Mouse (Mus musculus): Measurements from ENCODE around the gene Cldn34b2. TPM values are rescaled to one million over a fixed set of nuclear protein-coding genes. Genes with fewer than 3 reads are reported as not detected.
"Not testable (repeated sequence)": the region's sequence is repeated elsewhere in the genome, so short reads cannot be mapped to it uniquely, and the experiment has no call there.

Gene Cldn34b2
- not detected in 2 replicates for polyA plus RNA-seq (2015; fragmentation: Nextera tagmentation; extraction: Ambion mirVana)

- 71% methylated on average over 3 of the region's 3 CpGs for WGBS
- not testable (repeated sequence) for ATAC-seq (ENCODE audit: borderline replicate concordance, extremely low read depth, low FRiP score, low TSS enrichment); H3K9me3 ChIP-seq; H3K4me1 ChIP-seq; H3K9ac ChIP-seq; H3K4me3 ChIP-seq; H3K36me3 ChIP-seq; H3K4me2 ChIP-seq; H3K27me3 ChIP-seq; H3K27ac ChIP-seq
Measured at GRCm38 (mm10) chrX:155128312-155128711, at the start of gene Cldn34b2. Gene Cldn34b2 (minus strand): TSS chrX:155128412.

GRCm38 (mm10) chrX:155177640-155178039, 49.4 kb upstream of the Cldn34b2 start:
- no peaks in the 10 kb centered on the region for H3K9me3 ChIP-seq

GRCm38 (mm10) chrX:155177230-155177629, 49.0 kb upstream of the Cldn34b2 start:
- H3K9me3 ChIP-seq = no peaks in the 10 kb centered on the region
- ATAC-seq (ENCODE audit: borderline replicate concordance, extremely low read depth, low FRiP score, low TSS enrichment) = no peak
- no peaks in the 10 kb centered on the region for H3K4me1 ChIP-seq
- no peak overlapping the region for H3K4me2 ChIP-seq
- 74% methylated on average over 2 of the region's 2 CpGs for WGBS
- H3K4me3 ChIP-seq = no peak overlapping the region
- no peaks in the 10 kb centered on the region for H3K27me3 ChIP-seq
- no peaks in the 10 kb centered on the region for H3K36me3 ChIP-seq
- no peak overlapping the region for H3K9ac ChIP-seq
- H3K27ac ChIP-seq = no peak overlapping the region

More at GRCm38 (mm10) chrX:155177640-155178039, 49.4 kb upstream of the Cldn34b2 start:
- WGBS = 74% methylated on average over 2 of the region's 2 CpGs
- Histone ChIP-seq H3K9ac (no peak overlapping the region), H3K4me2 (no peak overlapping the region), H3K4me1 (no peaks in the 10 kb centered on the region), H3K27me3 (no peaks in the 10 kb centered on the region), H3K36me3 (no peaks in the 10 kb centered on the region), H3K4me3 (no peak overlapping the region), H3K27ac (no peak overlapping the region)
- no peak for ATAC-seq (ENCODE audit: borderline replicate concordance, extremely low read depth, low FRiP score, low TSS enrichment)

- 47% methylated on average over 4 of the region's 4 CpGs for WGBS
- Histone ChIP-seq H3K27ac (no peak overlapping the region), H3K4me2 (no peak overlapping the region), H3K9me3 (no peaks in the 10 kb centered on the region), H3K9ac (no peak overlapping the region), H3K4me3 (no peak overlapping the region), H3K4me1 (no peaks in the 10 kb centered on the region), H3K27me3 (no peaks in the 10 kb centered on the region), H3K36me3 (no peaks in the 10 kb centered on the region)
- ATAC-seq (ENCODE audit: borderline replicate concordance, extremely low read depth, low FRiP score, low TSS enrichment) = no peak
Measured at GRCm38 (mm10) chrX:155175568-155175967, 47.4 kb upstream of the Cldn34b2 start.

- no peak overlapping the region for H3K4me3 ChIP-seq
- H3K27me3 ChIP-seq = no peaks in the 10 kb centered on the region
- no peak for ATAC-seq (ENCODE audit: borderline replicate concordance, extremely low read depth, low FRiP score, low TSS enrichment)
- H3K36me3 ChIP-seq = no peaks in the 10 kb centered on the region
- H3K9ac ChIP-seq = no peak overlapping the region
- no peaks in the 10 kb centered on the region for H3K9me3 ChIP-seq
- no peaks in the 10 kb centered on the region for H3K4me1 ChIP-seq
- H3K27ac ChIP-seq = no peak overlapping the region
- no peak overlapping the region for H3K4me2 ChIP-seq
Measured at GRCm38 (mm10) chrX:155172310-155172709, 44.1 kb upstream of the Cldn34b2 start.

- no peaks in the 10 kb centered on the region for H3K36me3 ChIP-seq
- no peak overlapping the region for H3K4me2 ChIP-seq
- H3K4me1 ChIP-seq = no peaks in the 10 kb centered on the region
- no peak overlapping the region for H3K27ac ChIP-seq
- H3K4me3 ChIP-seq = no peak overlapping the region
- no peak overlapping the region for H3K9ac ChIP-seq
- H3K27me3 ChIP-seq = no peaks in the 10 kb centered on the region
- no peak for ATAC-seq (ENCODE audit: borderline replicate concordance, extremely low read depth, low FRiP score, low TSS enrichment)
- 75% methylated on average over 1 of the region's 1 CpGs for WGBS
- H3K9me3 ChIP-seq = no peaks in the 10 kb centered on the region
Measured at GRCm38 (mm10) chrX:155171754-155172153, 43.5 kb upstream of the Cldn34b2 start.

GRCm38 (mm10) chrX:155169886-155170285, 41.7 kb upstream of the Cldn34b2 start:
- no peaks in the 10 kb centered on the region for H3K36me3 ChIP-seq
- H3K27me3 ChIP-seq = no peaks in the 10 kb centered on the region
- H3K4me1 ChIP-seq = no peaks in the 10 kb centered on the region
- no peaks in the 10 kb centered on the region for H3K9me3 ChIP-seq
- H3K4me3 ChIP-seq = no peak overlapping the region
- no peak overlapping the region for H3K4me2 ChIP-seq
- ATAC-seq (ENCODE audit: borderline replicate concordance, extremely low read depth, low FRiP score, low TSS enrichment) = no peak
- no peak overlapping the region for H3K27ac ChIP-seq
- H3K9ac ChIP-seq = no peak overlapping the region
- WGBS = 80% methylated on average over 8 of the region's 8 CpGs

GRCm38 (mm10) chrX:155167667-155168066, 39.5 kb upstream of the Cldn34b2 start:
- Histone ChIP-seq H3K4me2 (no peak overlapping the region), H3K4me3 (no peak overlapping the region), H3K27ac (no peak overlapping the region), H3K27me3 (no peaks in the 10 kb centered on the region), H3K36me3 (no peaks in the 10 kb centered on the region), H3K4me1 (no peaks in the 10 kb centered on the region), H3K9me3 (no peaks in the 10 kb centered on the region), H3K9ac (no peak overlapping the region)
- no peak for ATAC-seq (ENCODE audit: borderline replicate concordance, extremely low read depth, low FRiP score, low TSS enrichment)
- 91% methylated on average over 3 of the region's 3 CpGs for WGBS

GRCm38 (mm10) chrX:155166313-155166712, 38.1 kb upstream of the Cldn34b2 start:
- H3K4me3 ChIP-seq = no peak overlapping the region
- no peak for ATAC-seq (ENCODE audit: borderline replicate concordance, extremely low read depth, low FRiP score, low TSS enrichment)
- no peaks in the 10 kb centered on the region for H3K36me3 ChIP-seq
- no peaks in the 10 kb centered on the region for H3K9me3 ChIP-seq
- no peak overlapping the region for H3K9ac ChIP-seq
- no peaks in the 10 kb centered on the region for H3K27me3 ChIP-seq
- WGBS = 75% methylated on average over 2 of the region's 2 CpGs
- no peaks in the 10 kb centered on the region for H3K4me1 ChIP-seq
- H3K4me2 ChIP-seq = no peak overlapping the region
- H3K27ac ChIP-seq = no peak overlapping the region

GRCm38 (mm10) chrX:155163553-155163952, 35.3 kb upstream of the Cldn34b2 start:
- ATAC-seq (ENCODE audit: borderline replicate concordance, extremely low read depth, low FRiP score, low TSS enrichment) = no peak
- H3K9me3 ChIP-seq = no peaks in the 10 kb centered on the region
- WGBS = 79% methylated on average over 1 of the region's 1 CpGs
- H3K27me3 ChIP-seq = no peaks in the 10 kb centered on the region
- H3K27ac ChIP-seq = no peak overlapping the region
- no peaks in the 10 kb centered on the region for H3K4me1 ChIP-seq
- H3K36me3 ChIP-seq = no peaks in the 10 kb centered on the region
- H3K4me2 ChIP-seq = no peak overlapping the region
- H3K9ac ChIP-seq = no peak overlapping the region
- H3K4me3 ChIP-seq = no peak overlapping the region

GRCm38 (mm10) chrX:155151868-155152267, 23.7 kb upstream of the Cldn34b2 start:
- no peak for ATAC-seq (ENCODE audit: borderline replicate concordance, extremely low read depth, low FRiP score, low TSS enrichment)
- no peak overlapping the region for H3K9ac ChIP-seq
- H3K36me3 ChIP-seq = no peaks in the 10 kb centered on the region
- H3K27me3 ChIP-seq = no peaks in the 10 kb centered on the region
- H3K4me2 ChIP-seq = no peak overlapping the region
- WGBS = 83% methylated on average over 1 of the region's 1 CpGs
- no peaks in the 10 kb centered on the region for H3K4me1 ChIP-seq
- no peak overlapping the region for H3K27ac ChIP-seq
- no peak overlapping the region for H3K4me3 ChIP-seq
- no peaks in the 10 kb centered on the region for H3K9me3 ChIP-seq

- H3K27me3 ChIP-seq = no peaks in the 10 kb centered on the region
- WGBS = 17% methylated on average over 3 of the region's 3 CpGs
- H3K4me3 ChIP-seq = no peak overlapping the region
- H3K9me3 ChIP-seq = no peaks in the 10 kb centered on the region
- H3K4me1 ChIP-seq = no peaks in the 10 kb centered on the region
- no peak overlapping the region for H3K4me2 ChIP-seq
- H3K27ac ChIP-seq = no peak overlapping the region
- no peaks in the 10 kb centered on the region for H3K36me3 ChIP-seq
- no peak overlapping the region for H3K9ac ChIP-seq
- ATAC-seq (ENCODE audit: borderline replicate concordance, extremely low read depth, low FRiP score, low TSS enrichment) = no peak
Measured at GRCm38 (mm10) chrX:155144718-155145117, 16.5 kb upstream of the Cldn34b2 start.

- ATAC-seq (ENCODE audit: borderline replicate concordance, extremely low read depth, low FRiP score, low TSS enrichment) = no peak
- Histone ChIP-seq H3K27ac (no peak overlapping the region), H3K4me1 (no peaks in the 10 kb centered on the region), H3K9ac (no peak overlapping the region), H3K36me3 (no peaks in the 10 kb centered on the region), H3K27me3 (no peaks in the 10 kb centered on the region), H3K4me3 (no peak overlapping the region), H3K9me3 (no peaks in the 10 kb centered on the region), H3K4me2 (no peak overlapping the region)
Measured at GRCm38 (mm10) chrX:155098024-155098423, 30.2 kb downstream of the Cldn34b2 start.

All from lung, embryonic 15.5 days (tissue).